Mouse (Mus musculus): ENCODE results near the gene Chpt1.

Chpt1 gene

DNA sequence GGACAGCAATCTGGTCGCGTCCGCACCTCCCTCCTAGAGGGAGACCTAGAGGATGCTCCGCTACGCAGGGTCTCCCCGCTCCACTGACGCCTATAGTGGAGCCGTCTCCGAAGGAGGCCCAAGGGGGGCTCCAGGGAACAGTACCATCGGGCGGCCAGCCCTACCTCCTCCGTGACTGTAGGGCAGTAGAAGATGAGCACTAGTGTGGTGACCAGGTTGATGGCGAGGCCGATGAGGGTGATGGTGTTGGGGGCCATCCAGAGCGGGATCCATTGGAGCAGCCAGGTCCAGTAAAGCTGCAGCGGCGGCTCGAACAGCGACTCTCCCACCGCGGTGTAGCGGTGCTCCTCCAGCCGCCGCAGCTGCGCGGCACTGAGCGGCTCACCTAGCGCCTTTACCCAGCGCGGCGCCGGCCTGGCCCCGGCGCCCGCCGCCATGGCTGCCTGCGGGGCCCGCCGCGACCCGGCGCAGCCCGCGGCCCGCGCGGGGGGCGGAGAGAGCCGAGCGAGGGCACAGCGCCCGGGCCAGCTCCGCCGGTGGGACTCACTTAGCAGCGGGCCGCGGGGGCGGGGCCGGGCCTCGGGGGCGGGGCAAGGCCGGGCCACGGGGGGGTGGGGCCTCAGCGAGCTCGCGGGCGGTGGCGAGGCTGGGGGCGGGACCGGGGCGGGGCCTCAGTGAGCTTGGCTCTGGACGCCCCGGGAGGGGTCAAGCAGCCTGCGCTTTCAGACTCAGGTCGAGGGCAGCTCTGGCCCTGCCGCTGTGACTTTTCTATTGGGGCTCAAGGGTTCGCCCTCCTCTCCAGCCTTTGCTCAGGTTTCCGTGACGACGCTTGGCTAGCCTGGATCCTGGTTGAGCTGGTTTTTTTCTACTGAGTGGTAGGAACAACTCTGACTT is at the start of gene Chpt1:
Chpt1 (minus strand) TSS at position 653 of the 894 bp plus-strand sequence.
- DNase-seq (ENCODE audit: low spot score): peak; percentile 86

DNA sequence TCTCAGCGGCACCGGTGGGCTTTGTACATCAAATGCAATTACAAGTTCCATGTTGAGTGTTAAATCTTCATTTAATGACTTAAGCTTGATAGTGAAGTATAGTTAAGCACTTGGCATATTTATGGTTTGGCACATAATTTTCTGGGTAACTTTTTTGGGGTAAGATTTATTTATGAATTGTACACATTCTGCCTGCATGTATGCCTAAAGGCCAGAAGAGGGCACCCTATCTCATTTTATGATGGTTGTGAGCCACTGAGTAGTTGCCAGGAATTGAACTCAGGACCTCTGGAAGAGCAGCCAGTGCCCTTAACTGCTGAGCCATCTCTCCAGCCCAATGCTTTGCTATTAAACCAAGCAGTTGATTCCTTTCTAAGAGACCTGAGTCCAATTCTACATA is 48.9 kb upstream of the Chpt1 start:
- no peak for DNase-seq (ENCODE audit: low spot score)

DNA sequence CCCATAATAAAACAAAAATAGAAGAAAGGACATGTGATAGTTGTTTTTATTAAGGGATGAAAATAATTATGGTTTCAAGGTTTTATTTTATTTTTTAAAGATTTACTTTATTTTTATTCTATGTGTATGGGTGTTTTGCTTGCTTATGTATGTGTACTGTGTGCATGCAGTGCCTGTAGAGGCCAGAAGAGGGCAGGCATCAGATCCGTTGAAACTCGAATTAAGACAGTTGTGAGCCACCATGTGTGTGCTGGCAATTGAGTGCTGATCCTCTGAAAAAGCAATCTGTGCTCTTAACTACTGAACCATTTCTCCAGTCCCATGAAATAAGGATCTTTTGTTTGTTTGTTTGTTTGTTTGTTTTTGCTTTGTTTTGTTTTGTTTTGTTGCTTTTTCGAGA is 46.4 kb upstream of the Chpt1 start:
- DNase-seq (ENCODE audit: low spot score): no peak

DNA sequence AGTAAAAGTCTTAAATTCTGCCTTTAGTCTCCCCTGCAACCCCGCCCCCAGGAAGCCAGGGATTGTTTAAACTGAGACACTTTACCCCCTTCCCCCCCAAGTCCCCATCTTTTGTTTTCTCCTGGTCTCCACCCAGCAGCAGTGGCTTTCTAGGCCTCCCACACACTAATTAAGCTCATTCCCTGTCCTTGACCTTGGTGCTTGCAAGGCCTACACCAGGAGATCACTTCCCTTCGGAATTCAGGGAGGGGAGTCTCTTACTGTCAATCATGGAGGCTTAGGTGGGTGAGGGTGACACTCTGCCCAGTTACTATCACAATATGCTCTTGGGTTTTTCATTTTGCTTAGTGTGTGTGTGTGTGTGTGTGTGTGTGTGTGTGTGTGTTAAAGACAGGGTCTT is 43.8 kb upstream of the Chpt1 start:
- DNase-seq (ENCODE audit: low spot score): no peak

DNA sequence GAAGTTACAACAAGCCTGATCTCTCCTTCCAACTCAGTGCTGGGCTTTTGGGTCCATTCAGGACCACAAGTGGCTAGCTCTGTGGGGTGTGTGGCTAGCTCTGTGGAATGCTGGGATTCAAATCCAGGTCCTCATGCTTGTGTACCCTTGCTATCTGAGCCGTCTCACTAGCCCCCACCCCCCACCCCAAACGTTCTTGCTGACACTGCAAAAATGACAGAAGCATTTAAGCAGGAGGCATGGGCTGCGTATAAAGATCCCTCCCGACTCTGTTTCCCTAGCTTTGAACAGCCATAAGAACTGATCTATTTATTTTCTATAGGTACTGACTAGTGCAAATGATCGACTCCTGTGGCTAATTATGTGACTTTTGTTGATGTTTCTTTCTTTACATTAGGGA is 26.8 kb upstream of the Chpt1 start:
- DNase-seq (ENCODE audit: low spot score): no peak

DNA sequence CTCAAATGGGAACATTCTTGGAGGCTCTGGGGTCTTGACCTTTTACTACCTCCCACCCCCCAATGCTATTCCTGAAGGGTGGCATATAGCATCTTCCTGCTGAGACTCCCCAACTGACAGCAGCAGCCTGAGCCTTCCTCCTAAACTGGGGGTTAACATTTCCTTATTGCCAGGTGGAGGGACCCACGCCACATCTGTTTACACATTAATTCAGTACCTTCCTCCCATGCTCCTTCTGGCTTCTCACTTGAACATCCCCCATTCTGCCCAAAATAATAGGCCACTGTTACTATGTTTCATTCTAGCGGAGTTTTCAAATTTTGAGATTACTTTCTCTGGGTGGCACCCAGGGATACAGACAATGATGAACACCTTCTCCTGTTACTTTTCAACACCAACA is 20.1 kb upstream of the Chpt1 start:
- peak; percentile 26 for DNase-seq (ENCODE audit: low spot score)

DNA sequence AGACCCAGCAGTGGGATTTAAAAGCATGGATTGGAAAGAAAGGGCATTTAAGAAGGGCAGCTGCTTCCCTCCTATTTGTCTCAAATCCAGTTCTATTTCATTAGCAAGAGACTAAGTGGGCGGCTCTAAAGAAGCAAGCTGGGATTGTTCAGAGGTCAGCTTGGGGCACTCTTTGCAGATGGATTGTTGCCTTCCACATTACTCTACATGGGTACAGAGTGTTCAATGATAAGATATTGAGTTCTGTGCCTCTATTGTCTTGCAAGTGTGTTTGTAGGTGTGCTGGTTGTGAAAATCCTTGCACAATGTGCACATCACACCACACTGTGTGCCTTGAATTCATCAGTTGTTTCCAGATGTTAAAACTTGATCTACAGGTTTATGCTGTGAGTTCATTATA is 19.3 kb upstream of the Chpt1 start:
- DNase-seq (ENCODE audit: low spot score): peak; percentile 25

DNA sequence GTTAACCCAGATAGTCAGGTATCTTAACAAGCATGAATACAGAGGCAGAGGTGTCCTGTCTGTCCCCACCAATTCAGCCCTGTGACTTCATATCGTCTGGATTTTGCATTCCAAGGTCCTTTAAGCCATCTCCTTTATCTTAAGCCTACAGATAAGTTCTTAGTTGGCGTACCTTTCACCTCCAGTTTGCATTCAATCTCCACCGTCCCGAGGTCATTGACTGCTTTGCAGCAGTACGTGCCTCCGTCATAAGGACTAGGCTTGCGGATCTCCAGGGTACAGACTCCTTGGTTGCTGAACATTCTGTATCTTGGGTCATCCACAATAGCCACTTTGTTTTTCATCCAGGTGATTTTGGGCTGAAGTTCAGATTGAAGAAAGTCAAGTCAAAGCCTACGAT is 18.9 kb upstream of the Chpt1 start:
- DNase-seq (ENCODE audit: low spot score): no peak

DNA sequence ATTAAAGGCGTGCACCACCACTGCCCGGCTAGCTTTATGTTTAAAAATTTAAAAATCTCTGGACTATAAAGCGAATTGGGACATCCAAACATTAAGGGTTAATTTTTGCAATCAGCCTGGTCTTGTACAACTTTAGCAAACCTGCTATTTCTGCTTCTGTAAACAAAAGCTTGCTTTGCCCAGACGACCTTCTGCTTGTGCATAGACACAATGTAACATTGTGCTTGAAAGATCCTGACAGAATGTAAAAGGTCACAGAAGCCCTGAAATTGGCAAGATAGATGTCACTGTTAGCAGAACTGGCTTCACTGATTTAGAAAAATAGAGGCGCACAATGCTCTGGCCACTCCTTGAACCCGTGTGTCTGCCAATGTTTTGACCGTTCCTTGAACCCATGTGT is 11.2 kb upstream of the Chpt1 start:
- peak; percentile 59 for DNase-seq (ENCODE audit: low spot score)

DNA sequence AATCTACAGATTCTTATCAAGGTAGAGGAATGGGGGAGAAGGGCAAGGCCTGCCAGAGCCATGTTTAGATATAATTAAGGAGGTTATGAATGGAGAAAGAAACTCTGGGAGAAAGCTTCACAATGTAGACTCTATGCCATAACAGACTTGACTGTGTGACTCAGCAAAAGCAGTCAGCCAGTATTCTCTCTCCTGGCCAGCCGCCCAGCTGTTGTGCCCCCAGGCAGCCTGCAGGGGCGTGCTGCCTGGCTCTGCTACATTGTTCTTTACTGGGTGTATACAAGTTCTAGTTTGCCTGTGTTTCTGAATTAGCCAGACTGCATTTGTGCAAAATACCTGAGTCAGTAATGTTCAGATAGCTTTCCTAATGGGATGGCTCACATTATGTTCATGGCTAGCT is 10.6 kb upstream of the Chpt1 start:
- DNase-seq (ENCODE audit: low spot score): peak; percentile 87

DNA sequence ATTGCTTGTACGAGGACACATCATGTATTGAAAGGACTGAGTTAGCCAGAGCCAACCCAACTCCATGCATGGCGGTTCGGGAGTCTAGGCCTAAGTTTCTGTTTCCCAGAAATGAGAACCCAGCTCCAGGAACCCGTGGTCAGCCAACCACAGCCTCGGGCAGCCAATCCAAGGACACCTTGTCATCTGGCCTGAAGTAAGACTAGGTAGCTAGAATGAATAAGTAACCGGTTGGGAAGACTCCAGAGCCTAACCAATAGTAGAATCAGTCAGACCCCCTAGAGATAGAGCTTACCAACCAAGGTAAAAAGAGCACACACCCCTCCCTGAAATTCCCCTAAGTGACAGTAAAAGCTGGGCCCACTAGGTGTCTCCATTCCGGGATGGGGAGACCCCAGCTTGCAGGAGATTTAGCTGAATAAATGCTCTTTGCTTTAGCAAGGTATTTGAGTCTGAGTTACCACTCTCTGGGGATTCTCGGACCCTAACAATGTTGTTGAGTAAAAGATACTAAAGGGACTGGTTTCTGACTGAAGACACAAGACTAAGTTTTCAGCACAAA is 9.8 kb upstream of the Chpt1 start:
- DNase-seq (ENCODE audit: low spot score): no peak

DNA sequence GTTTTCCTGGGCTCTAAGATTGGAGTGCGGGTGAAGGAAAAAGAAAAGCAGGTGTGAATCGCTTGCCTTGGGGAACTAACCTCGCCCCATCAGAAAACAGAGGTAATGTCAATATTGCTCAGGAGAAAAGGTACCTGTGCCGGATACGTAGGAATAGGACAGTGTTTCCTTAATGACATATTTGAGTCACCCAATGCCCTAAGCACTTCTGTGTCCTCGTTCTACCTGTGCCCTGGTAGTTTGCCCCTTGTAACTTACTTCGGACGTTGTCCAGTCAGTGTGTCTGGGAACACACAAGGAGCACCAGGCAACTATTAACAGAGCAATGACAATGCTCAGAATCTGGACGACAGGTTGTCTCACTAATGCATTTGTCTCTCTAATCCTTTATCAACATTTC is 7.5 kb upstream of the Chpt1 start:
- no peak for DNase-seq (ENCODE audit: low spot score)

DNA sequence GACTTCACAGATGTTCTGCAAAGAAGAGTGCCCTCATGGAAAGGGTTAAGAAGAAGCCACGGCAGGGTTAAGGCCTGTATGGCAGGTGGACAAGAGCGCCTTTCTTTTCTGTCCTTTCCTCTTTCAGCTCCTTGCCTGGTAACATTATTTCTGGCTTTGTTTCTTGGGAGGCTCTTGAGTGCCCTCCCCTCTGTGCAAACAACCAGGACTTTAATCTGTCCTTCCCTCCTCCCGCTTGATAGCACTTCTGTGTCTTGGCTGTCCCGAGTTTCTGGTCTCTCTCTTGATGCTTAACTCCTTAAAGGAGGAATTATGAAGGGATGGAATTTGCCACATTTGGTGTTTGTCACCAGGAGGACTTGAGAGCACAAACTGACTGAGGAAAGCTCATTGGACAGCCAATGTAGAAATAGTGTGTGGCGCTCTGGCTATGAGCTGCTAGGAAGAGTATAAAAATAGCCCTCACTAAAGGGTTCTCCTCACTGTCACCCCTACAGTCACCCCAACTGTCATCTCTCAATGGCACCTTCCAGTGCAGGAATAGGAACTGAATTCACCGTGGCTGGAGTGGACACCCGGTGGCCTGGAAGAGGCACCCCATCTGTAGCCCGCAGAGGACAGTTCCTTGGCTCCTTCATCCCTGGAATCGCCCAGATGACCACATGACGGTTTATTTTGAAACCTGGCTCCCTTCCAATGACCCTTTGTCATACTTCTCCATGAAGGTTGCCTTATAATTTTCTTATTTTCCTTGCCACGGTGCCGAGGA is 6.8 kb upstream of the Chpt1 start:
- no peak for DNase-seq (ENCODE audit: low spot score)

DNA sequence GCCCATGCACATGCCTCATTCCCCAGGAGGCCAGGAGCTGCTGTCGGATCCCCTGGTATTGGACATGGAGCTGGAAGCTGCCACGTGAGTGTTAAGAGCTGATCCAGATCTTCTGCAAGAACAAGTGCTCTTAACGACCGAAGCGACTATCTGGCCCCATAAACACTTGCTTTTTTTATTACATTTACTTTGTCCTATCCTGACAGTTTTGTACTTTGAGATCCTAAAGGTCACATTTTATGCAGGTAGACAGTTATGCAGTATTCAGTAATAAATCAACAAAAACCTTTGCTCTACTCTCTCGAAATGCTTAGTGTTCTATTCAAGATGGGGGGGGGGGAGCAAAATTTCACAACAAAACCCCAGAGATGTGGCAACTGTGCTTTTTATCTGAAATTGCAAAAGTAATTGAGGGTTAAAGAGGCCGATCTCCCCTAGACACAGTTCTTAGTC is 3.8 kb upstream of the Chpt1 start:
- no peak for DNase-seq (ENCODE audit: low spot score)

DNA sequence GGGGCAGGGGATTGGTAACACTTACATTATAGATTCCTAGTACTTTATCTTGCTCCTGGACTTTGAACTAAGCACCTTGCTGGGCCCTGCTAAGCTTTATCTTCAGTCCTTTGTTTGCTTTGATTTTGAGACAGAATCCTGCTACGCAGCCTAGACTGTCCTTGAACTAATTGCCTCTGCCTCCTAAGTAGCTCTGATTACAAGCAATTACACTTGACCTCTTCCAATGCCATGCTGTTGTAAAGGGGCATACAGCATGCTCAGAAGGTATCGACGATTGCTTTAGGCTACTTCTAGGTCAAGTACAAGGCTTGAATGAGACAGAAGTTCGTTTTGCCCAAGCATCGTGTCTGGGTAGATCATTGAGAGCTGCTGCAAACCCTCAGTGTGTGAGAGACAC is 1.4 kb upstream of the Chpt1 start:
- no peak for DNase-seq (ENCODE audit: low spot score)

DNA sequence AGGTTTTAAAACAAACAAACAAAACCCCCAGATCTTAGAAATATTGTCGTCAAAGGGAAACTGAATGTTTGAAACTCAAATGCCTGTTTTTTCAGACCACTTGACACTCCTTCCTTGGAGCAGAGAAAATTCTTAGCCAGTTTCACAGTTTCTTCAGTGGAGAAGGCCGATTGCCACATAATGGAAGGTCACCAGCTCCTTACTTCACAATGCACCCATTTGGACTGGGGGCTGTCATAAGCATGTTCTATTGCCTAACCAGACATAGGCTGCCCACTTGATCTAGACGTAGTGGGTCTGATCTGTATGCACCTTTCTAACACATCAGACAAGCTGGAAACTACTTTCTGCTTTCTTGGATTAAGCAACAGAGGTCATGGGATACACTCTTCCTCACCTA is 608 bp upstream of the Chpt1 start:
- DNase-seq (ENCODE audit: low spot score): no peak

DNA sequence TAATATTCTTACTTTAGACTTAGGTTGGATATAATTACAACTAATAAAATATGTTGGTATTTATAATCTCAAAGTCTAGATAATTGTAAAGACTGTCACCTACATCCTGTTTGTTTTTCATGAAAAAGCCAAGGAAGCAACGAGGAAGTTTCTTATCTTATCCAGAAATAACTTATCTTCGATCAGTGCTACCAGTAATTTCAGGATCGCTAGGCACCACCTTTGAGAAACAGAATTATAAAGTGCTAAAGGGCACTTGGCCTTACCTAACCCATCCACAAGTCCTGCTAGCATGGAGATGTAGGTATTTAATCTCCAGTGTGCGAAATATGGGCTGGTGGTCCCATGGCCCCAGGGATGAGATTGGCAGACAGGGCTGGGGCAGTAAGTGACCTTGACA is 954 bp downstream of the Chpt1 start:
- no peak for DNase-seq (ENCODE audit: low spot score)

DNA sequence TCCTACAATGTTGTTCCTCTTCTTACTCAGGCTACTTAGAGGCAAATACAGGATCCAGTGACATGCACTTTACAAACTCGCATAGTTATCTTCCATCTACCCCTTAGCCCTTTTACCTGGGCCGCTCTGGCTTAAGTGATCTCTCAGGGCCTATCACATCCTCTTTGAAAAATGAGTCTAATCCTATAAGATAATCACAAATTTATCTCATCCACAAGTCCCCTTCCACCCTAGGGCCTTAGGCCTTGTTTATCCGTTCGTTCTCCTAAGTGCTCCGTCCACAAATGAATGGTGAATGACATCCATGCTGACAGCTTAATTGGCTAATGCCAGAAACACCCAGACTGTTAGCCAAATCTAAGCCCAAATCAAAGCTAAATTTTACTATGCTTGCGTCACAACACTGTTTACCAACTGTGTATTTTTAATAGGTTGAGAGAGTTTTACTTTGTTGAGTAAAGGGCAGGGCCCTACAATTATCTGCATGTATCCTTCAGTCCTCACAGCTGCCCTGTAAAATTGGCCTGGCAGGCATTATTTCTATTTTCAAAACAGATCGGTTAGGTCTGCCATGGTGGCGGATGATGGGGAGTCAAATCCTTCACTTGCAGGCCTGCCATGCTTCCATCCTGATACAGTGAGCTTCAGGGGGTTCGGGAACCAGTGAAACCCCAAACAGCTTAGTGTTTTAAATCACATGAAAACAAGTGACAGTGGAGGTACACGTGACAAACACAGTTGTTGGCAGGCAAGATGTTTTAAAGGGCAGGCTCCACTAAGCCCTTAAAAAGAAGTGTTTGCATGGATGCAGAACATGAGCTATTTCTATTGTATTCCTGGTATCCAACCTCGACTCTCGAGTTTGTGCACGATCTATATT is 1.7 kb downstream of the Chpt1 start:
- DNase-seq (ENCODE audit: low spot score): no peak

DNA sequence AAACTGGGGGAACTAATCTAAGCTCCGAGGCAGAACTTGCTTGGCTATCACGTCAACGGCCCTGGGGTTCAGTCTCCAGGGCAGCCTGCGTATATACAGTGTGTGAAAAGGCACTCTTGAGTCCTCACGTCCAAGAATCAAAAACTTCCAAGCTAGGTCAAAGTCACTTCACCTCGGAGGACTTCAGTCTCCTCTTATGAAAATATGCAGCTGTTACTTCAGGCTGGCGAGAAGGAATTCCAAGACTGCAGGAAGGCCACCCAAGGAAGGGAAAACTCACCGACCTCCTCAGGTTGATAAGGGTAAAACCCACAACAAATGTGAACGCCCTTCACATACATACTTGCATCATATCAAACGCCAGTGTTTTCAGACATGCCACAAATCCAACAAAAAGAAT is 2.5 kb downstream of the Chpt1 start:
- DNase-seq (ENCODE audit: low spot score): no peak

DNA sequence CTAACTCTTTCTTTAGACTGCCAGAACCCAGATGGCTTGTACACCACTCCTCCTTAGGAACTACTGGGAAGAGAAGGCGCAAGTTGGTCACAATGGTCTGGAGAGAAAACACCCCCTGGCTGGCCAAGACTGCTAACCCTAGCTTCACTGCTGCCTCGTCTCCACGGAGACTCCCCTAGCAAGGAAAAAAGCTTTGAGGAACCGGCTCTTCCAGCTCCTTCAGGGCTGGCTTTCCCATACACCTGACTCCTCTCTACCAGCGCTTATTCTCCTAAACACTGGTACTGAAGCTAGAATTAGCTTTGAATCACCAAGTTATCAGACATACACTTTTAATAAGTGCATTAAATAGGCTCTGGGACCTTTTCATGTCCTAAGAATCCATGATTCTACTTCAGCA is 3.9 kb downstream of the Chpt1 start:
- no peak for DNase-seq (ENCODE audit: low spot score)

DNA sequence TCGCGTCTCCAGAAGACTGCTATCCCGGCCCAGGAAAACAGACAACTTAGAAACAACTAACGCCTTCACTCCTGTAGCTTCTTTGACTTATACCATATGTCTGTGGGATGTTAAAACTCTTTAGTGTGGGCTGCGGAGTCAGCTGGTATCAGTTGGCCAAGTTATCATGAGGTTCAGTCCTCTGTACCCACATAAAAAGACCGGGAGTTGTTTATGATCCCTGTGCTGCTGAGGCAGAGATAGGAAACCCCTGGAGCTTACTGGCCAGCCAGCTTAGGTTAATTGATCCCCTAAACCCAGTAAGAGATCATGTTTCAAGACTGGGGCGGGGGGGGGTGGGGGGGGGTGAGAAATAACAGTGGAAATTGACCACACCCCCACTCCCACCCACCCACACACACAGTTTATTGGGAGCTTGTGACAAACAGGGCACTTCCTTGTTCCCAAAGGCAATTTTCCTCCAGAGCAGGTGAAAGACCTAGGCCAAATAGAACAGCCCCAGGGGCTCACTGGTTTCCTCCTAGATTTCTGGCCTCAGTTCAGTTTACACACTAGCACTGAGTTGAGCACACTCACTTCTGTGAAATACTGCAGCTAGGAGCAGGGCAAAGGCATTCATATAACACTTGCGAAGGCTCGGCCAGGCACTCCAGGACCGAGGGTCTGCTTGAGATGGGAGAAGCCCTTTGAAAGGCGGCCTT is 6.9 kb downstream of the Chpt1 start:
- no peak for DNase-seq (ENCODE audit: low spot score)
